Mouse (Mus musculus) c-Kit-negative CD71-positive TER-119-positive erythroid progenitor cells, embryonic 14.5 days (primary cell): ENCODE results near the gene Mrgpre.

Experiments
- DNase-seq: peaks from one replicate; pipeline ENCODE4 v3.0.0-alpha.2; 2013; ENCODE audit warnings: low read depth, low spot score

Mrgpre gene

GRCm38 (mm10) chr7:143739511-143740461 is 44.5 kb downstream of the Mrgpre start:
- no peak for DNase-seq

- DNase-seq, result no peak
These were observed 45.7 kb downstream of the Mrgpre start for GRCm38 (mm10) chr7:143738601-143739006.

GRCm38 (mm10) chr7:143738194-143738593 is 46.1 kb downstream of the Mrgpre start:
- DNase-seq, result no peak

GRCm38 (mm10) chr7:143733746-143734145 is 50.6 kb downstream of the Mrgpre start:
- no peak for DNase-seq

GRCm38 (mm10) chr7:143729886-143730285 is 54.4 kb downstream of the Mrgpre start:
- no peak for DNase-seq
